Mouse (Mus musculus): ENCODE data around the gene Kcnq5.
"Not testable (repeated sequence)": the region's sequence is repeated elsewhere in the genome, so short reads cannot be mapped to it uniquely, and the experiment has no call there.

Kcnq5 gene

GRCm38 (mm10) chr1:21460941-21461689, 500.6 kb downstream of the Kcnq5 start:
- DNase-seq, result peak; percentile 75 to 77

GRCm38 (mm10) chr1:21458581-21458980, 503.2 kb downstream of the Kcnq5 start:
- DNase-seq, result no peak

- no peak for DNase-seq
Measured at GRCm38 (mm10) chr1:21455971-21456370, 505.8 kb downstream of the Kcnq5 start.

GRCm38 (mm10) chr1:21448227-21448626, 513.5 kb downstream of the Kcnq5 start:
- DNase-seq, result no peak

- no peak for DNase-seq
Measured at GRCm38 (mm10) chr1:21436753-21437152, 525.0 kb downstream of the Kcnq5 start.

GRCm38 (mm10) chr1:21434853-21435252, 526.9 kb downstream of the Kcnq5 start:
- no peak for DNase-seq

GRCm38 (mm10) chr1:21431666-21432065, 530.1 kb downstream of the Kcnq5 start:
- DNase-seq, result no peak

GRCm38 (mm10) chr1:21428079-21428478, 533.7 kb downstream of the Kcnq5 start:
- DNase-seq, result no peak

GRCm38 (mm10) chr1:21425654-21426053, 536.1 kb downstream of the Kcnq5 start:
- DNase-seq, result no peak

GRCm38 (mm10) chr1:21419370-21419769, 542.4 kb downstream of the Kcnq5 start:
- no peak for DNase-seq

- DNase-seq, result no peak
Measured at GRCm38 (mm10) chr1:21412197-21412555, 549.6 kb downstream of the Kcnq5 start.

- peak; percentile 46 to 48 for DNase-seq
Measured at GRCm38 (mm10) chr1:21411331-21412196, 550.2 kb downstream of the Kcnq5 start.

GRCm38 (mm10) chr1:21407266-21407665, 554.5 kb downstream of the Kcnq5 start:
- no peak for DNase-seq

- no peak for DNase-seq
Measured at GRCm38 (mm10) chr1:21402804-21403203, 558.9 kb downstream of the Kcnq5 start.

- DNase-seq, result no peak
Measured at GRCm38 (mm10) chr1:21391138-21391671, 570.5 kb downstream of the Kcnq5 start.

- DNase-seq, result no peak
Measured at GRCm38 (mm10) chr1:21383256-21383655, 578.5 kb downstream of the Kcnq5 start, which contains the start of gene Khdc1b. Gene Khdc1b, plus strand, starts transcription at chr1:21383556.

GRCm38 (mm10) chr1:21368031-21368430, 593.7 kb downstream of the Kcnq5 start, which contains the start of gene Khdc1c:
Gene Khdc1c, plus strand, starts transcription at chr1:21368331.
- not testable (repeated sequence) for DNase-seq

GRCm38 (mm10) chr1:21349341-21349740, 612.4 kb downstream of the Kcnq5 start, which contains the start of gene Khdc1a:
Gene Khdc1a, plus strand, starts transcription at chr1:21349641.
- DNase-seq, result no peak

All from B cell, adult 2 months (primary cell).